Mouse (Mus musculus) MEL (cell line): Measurements from ENCODE around the gene Pom121. TPM values are rescaled to one million over a fixed set of nuclear protein-coding genes. Genes with fewer than 3 reads are reported as not detected.

Experiments used
- DNase-seq: peaks from one replicate; pipeline ENCODE4 v3.0.0; 2011; ENCODE audit warnings: low read depth, low spot score
- H3K27ac ChIP-seq: 2 replicates; pipeline ENCODE4 v1.5.1; 2012; ENCODE audit warnings: low read depth, mild to moderate bottlenecking, control low read depth, low read length, moderate library complexity; ENCODE audit not compliant: control insufficient read depth
- H3K27me3 ChIP-seq, 2 experiments: fragments of 150-350 bp in 1 of 2; sonication (generic) in 1 of 2; 2 replicates each; pipeline ENCODE4 v1.6.1; 2012; ENCODE audit warnings: low read length in 2 of 2, mild to moderate bottlenecking in 2 of 2, improper control_type of control experiment in 1 of 2, moderate library complexity in 1 of 2; ENCODE audit not compliant: insufficient read depth in 2 of 2, control insufficient read depth in 1 of 2
- H3K36me3 ChIP-seq, 2 experiments: 2 replicates each; pipeline ENCODE4 v1.6.1; 2012 to 2014; ENCODE audit warnings: low read length in 2 of 2, improper control_type of control experiment in 1 of 2, inconsistent platforms in 1 of 2, mild to moderate bottlenecking in 1 of 2; ENCODE audit not compliant: insufficient read depth in 2 of 2, control insufficient read depth in 1 of 2
- H3K4me1 ChIP-seq, 2 experiments: fragments of 150-350 bp in 1 of 2; sonication (generic) in 1 of 2; 2 replicates each; pipeline ENCODE4 v1.6.1; 2012; ENCODE audit warnings: low read length in 2 of 2, improper control_type of control experiment in 1 of 2, mild to moderate bottlenecking in 1 of 2; ENCODE audit not compliant: insufficient read depth in 2 of 2, control insufficient read depth in 1 of 2
- H3K4me3 ChIP-seq, 2 experiments: fragments of 150-350 bp in 1 of 2; sonication (generic) in 1 of 2; 2 replicates each; pipeline ENCODE4 v1.5.1; 2012; ENCODE audit warnings: low read depth in 2 of 2, low read length in 2 of 2, mild to moderate bottlenecking in 2 of 2, moderate library complexity in 2 of 2, control low read depth in 1 of 2, improper control_type of control experiment in 1 of 2; ENCODE audit not compliant: control insufficient read depth in 1 of 2, insufficient read depth in 1 of 2
- H3K79me2 ChIP-seq: 2 replicates; pipeline ENCODE4 v1.6.1; 2012; ENCODE audit warnings: mild to moderate bottlenecking, low read length, moderate library complexity; ENCODE audit not compliant: control insufficient read depth, poor library complexity, insufficient read depth
- H3K9ac ChIP-seq: 2 replicates; pipeline ENCODE4 v1.6.1; 2012; ENCODE audit warnings: low read depth, mild to moderate bottlenecking, control low read depth, low read length, moderate library complexity; ENCODE audit not compliant: control insufficient read depth, poor library complexity, severe bottlenecking
- H3K9me3 ChIP-seq: fragments of 150-350 bp; sonication (generic); replicated peaks from 2 replicates; pipeline ENCODE4 v1.6.1; 2012; ENCODE audit warnings: mild to moderate bottlenecking, low read length, improper control_type of control experiment, moderate library complexity; ENCODE audit not compliant: insufficient read depth
- BHLHE40 ChIP-seq: IDR thresholded peaks from 2 replicates; pipeline ENCODE4 v1.6.1; 2012; ENCODE audit warnings: low read depth, mild to moderate bottlenecking, inconsistent platforms, low read length, improper control_type of control experiment, borderline replicate concordance
- CHD2 ChIP-seq: IDR thresholded peaks from 2 replicates; pipeline ENCODE4 v1.6.1; 2011; ENCODE audit warnings: low read length, improper control_type of control experiment
- EP300 ChIP-seq, 2 experiments: IDR thresholded peaks; 2 replicates each; pipeline ENCODE4 v1.6.1; 2011; ENCODE audit warnings: improper control_type of control experiment in 2 of 2, low read length in 2 of 2, low read depth in 1 of 2, mild to moderate bottlenecking in 1 of 2
- GATA1 ChIP-seq: IDR thresholded peaks from 2 replicates; pipeline ENCODE4 v1.6.1; 2011; ENCODE audit warnings: low read depth, low read length, improper control_type of control experiment
- HCFC1 ChIP-seq: IDR thresholded peaks from 2 replicates; pipeline ENCODE4 v1.6.1; 2012; ENCODE audit warnings: low read depth, mild to moderate bottlenecking, inconsistent platforms, low read length, improper control_type of control experiment, moderate library complexity
- JUND ChIP-seq: IDR thresholded peaks from 2 replicates; pipeline ENCODE4 v1.6.1; 2011; ENCODE audit warnings: low read depth, mild to moderate bottlenecking, improper control_type of control experiment, low read length
- KAT2A ChIP-seq: conservative IDR thresholded peaks from 2 replicates; pipeline ENCODE4 v1.6.1; 2012; ENCODE audit warnings: low read depth, low read length, improper control_type of control experiment, inconsistent platforms
- MAFK ChIP-seq: IDR thresholded peaks from 2 replicates; pipeline ENCODE4 v1.6.1; 2011; ENCODE audit warnings: low read depth, mild to moderate bottlenecking, low read length, improper control_type of control experiment, borderline replicate concordance
- MEF2A ChIP-seq: IDR thresholded peaks from 2 replicates; pipeline ENCODE4 v1.6.1; 2014; ENCODE audit warnings: low read depth, mild to moderate bottlenecking, inconsistent platforms, low read length, improper control_type of control experiment; ENCODE audit not compliant: poor library complexity, insufficient replicate concordance, severe bottlenecking; ENCODE audit errors: extremely low read depth
- MXI1 ChIP-seq: IDR thresholded peaks from 2 replicates; pipeline ENCODE4 v1.6.1; 2011; ENCODE audit warnings: mild to moderate bottlenecking, low read depth, low read length, improper control_type of control experiment
- TAL1 ChIP-seq: IDR thresholded peaks from 2 replicates; pipeline ENCODE4 v1.6.1; 2012; ENCODE audit warnings: mild to moderate bottlenecking, inconsistent platforms, low read length, moderate library complexity, mixed read lengths
- TCF12 ChIP-seq: IDR thresholded peaks from 2 replicates; pipeline ENCODE4 v1.6.1; 2014; ENCODE audit warnings: low read depth, mild to moderate bottlenecking, inconsistent platforms, low read length, improper control_type of control experiment, moderate library complexity
- UBTF ChIP-seq: IDR thresholded peaks from 2 replicates; pipeline ENCODE4 v1.6.1; 2012; ENCODE audit warnings: low read depth, mild to moderate bottlenecking, inconsistent platforms, low read length, improper control_type of control experiment, moderate library complexity, borderline replicate concordance; ENCODE audit not compliant: insufficient read depth
- ZKSCAN1 ChIP-seq: IDR thresholded peaks from 2 replicates; pipeline ENCODE4 v1.6.1; 2012; ENCODE audit warnings: low read depth, mild to moderate bottlenecking, inconsistent platforms, low read length, improper control_type of control experiment, moderate library complexity
- ZMIZ1 ChIP-seq: IDR thresholded peaks from 2 replicates; pipeline ENCODE4 v1.6.1; 2012; ENCODE audit warnings: low read depth, mild to moderate bottlenecking, inconsistent platforms, low read length, improper control_type of control experiment, moderate library complexity
- ZNF384 ChIP-seq: IDR thresholded peaks from 2 replicates; pipeline ENCODE4 v1.6.1; 2012; ENCODE audit warnings: low read depth, mild to moderate bottlenecking, inconsistent platforms, low read length, improper control_type of control experiment
- polyA plus RNA-seq, 2 experiments: library from polyadenylated mRNA; stranded (reverse) in 1 of 2; unstranded in 1 of 2; fragments of >175 nt in 1 of 2; fragments of >200 nt in 1 of 2; gene quantifications; 2 replicates each; pipeline versions ENCODE4 v1.2.1 to v1.2.4; 2012; ENCODE audit warnings: low replicate concordance in 2 of 2, low read depth in 1 of 2; ENCODE audit not compliant: insufficient read length in 2 of 2, insufficient read depth in 1 of 2, missing spikeins in 1 of 2
- total RNA-seq: library from RNA; depleted of rRNA; stranded (reverse); fragments of 300-350 nt; gene quantifications from 2 replicates; pipeline ENCODE4 v1.2.3, GENCODE M21; 2012

Gene Pom121
- total and polyA plus RNA-seq, 3 experiments, result 10.2 to 81.1 (median 51.8) TPM

GRCm38 (mm10) chr5:135351606-135352005 is 42.7 kb downstream of the Pom121 start:
- Histone ChIP-seq H3K4me1 (peaks cover 0 to 2% of the 10 kb centered on the region in 2 experiments; a peak in 2 of 4 replicates), H3K4me3 (no peak overlapping the region), H3K27ac (no peak overlapping the region), H3K36me3 (no peaks in the 10 kb centered on the region), H3K27me3 (peaks cover 0 to 8% of the 10 kb centered on the region in 2 experiments; a peak in 2 of 4 replicates), H3K79me2 (no peaks in the 10 kb centered on the region), H3K9me3 (no peaks in the 10 kb centered on the region), H3K9ac (no peak overlapping the region)
- TF ChIP-seq HCFC1, result no peak
- no peak for TF ChIP-seq KAT2A
- no peak for TF ChIP-seq MXI1
- no peak for TF ChIP-seq ZKSCAN1
- no peak for TF ChIP-seq GATA1
- TF ChIP-seq ZMIZ1, result no peak
- TF ChIP-seq MAFK, result no peak
- no peak for TF ChIP-seq ZNF384
- no peak for TF ChIP-seq MEF2A
- TF ChIP-seq JUND, result no peak
- no peak for TF ChIP-seq TAL1
- no peak for DNase-seq

DNA sequence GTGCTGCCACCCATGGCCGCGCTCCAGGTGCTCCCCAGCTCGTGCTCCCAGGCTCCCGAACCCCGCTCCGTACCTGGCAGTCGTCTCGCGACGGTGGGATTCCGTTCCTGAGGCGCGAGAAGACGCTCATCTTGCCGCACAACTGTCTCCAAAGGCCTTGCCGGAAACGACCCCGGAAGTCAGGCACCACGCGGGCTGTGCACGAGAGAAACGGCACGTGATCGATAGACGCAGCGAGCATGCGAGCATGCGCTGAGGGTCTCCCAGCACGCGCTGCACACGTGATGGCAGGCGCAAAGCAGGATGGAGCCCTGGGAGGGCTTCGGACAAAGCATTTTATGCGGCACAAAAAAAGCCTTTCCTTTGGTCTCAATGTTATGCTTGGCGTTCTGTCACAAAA is 44.5 kb downstream of the Pom121 start, which contains the start of gene Fkbp6:
TSS of gene Fkbp6 (minus strand) at position 183 of the 400 bp plus-strand sequence.
- Histone ChIP-seq H3K4me3 (no peak within 1 kb of the TSS), H3K36me3 (no peaks in the 10 kb centered on the region; a peak in 1 of 4 replicates), H3K27ac (no peak within 1 kb of the TSS), H3K79me2 (no peaks in the 10 kb centered on the region), H3K9me3 (no peaks in the 10 kb centered on the region), H3K27me3 (peaks cover 0 to 6% of the 10 kb centered on the region in 2 experiments; a peak in 2 of 4 replicates)
- no peak for DNase-seq
- TF ChIP-seq GATA1 (no peak), BHLHE40 (no peak), KAT2A (no peak), MEF2A (no peak), ZNF384 (no peak), CHD2 (no peak), EP300 (IDR thresholded peaks at IDR 0.05; ENCODE audit: low read depth in 1 of 2, low read length in 2 of 2) (no peak), UBTF (no peak), TCF12 (no peak)
- TF ChIP-seq, all 39 proteins: peak for 0
- no peak within 1 kb of the TSS for H3K9ac ChIP-seq
- H3K4me1 ChIP-seq, result peaks cover 5 to 6% of the 10 kb centered on the region in 2 experiments; a peak in 3 of 4 replicates
